Mouse (Mus musculus) B cell, adult 2 months (primary cell): ENCODE data around the gene Timp4.
"Not testable (repeated sequence)": the region's sequence is repeated elsewhere in the genome, so short reads cannot be mapped to it uniquely, and the experiment has no call there.

ENCODE experiments used
- DNase-seq, 2 experiments: peaks; one replicate each; pipeline ENCODE4 v3.0.0; 2022

Gene Timp4

GRCm38 (mm10) chr6:115245500-115246058, 6.4 kb downstream of the Timp4 start:
- DNase-seq: no peak

- DNase-seq: no peak
Measured at GRCm38 (mm10) chr6:115244222-115244621, 7.8 kb downstream of the Timp4 start.

- DNase-seq: no peak
Measured at GRCm38 (mm10) chr6:115241939-115242338, 10.1 kb downstream of the Timp4 start.

GRCm38 (mm10) chr6:115241131-115241699, 10.8 kb downstream of the Timp4 start:
- no peak for DNase-seq

GRCm38 (mm10) chr6:115240431-115240830, 11.6 kb downstream of the Timp4 start:
- DNase-seq: not testable (repeated sequence)

- no peak for DNase-seq
Measured at GRCm38 (mm10) chr6:115239335-115239734, 12.7 kb downstream of the Timp4 start.

GRCm38 (mm10) chr6:115238031-115239027, 13.7 kb downstream of the Timp4 start:
- DNase-seq: no peak

GRCm38 (mm10) chr6:115232562-115232961, 19.4 kb downstream of the Timp4 start:
- DNase-seq: no peak

- DNase-seq: no peak
Measured at GRCm38 (mm10) chr6:115231836-115232235, 20.2 kb downstream of the Timp4 start.

GRCm38 (mm10) chr6:115230557-115230956, 21.4 kb downstream of the Timp4 start:
- no peak for DNase-seq

- peak; percentile 53 to 55 for DNase-seq
Measured at GRCm38 (mm10) chr6:115227529-115227928, 24.5 kb downstream of the Timp4 start.

GRCm38 (mm10) chr6:115227043-115227442, 25.0 kb downstream of the Timp4 start, which contains the start of gene Gm17482:
Gene Gm17482, plus strand, starts transcription at chr6:115227343.
- no peak for DNase-seq

GRCm38 (mm10) chr6:115225519-115225918, 26.5 kb downstream of the Timp4 start:
- no peak for DNase-seq

GRCm38 (mm10) chr6:115221215-115221641, 30.8 kb downstream of the Timp4 start:
- DNase-seq: no peak

GRCm38 (mm10) chr6:115213129-115213528, 38.9 kb downstream of the Timp4 start:
- DNase-seq: no peak

GRCm38 (mm10) chr6:115212132-115212903, 39.7 kb downstream of the Timp4 start:
- no peak for DNase-seq

GRCm38 (mm10) chr6:115210820-115211219, 41.2 kb downstream of the Timp4 start:
- DNase-seq: no peak

- DNase-seq: no peak
Measured at GRCm38 (mm10) chr6:115210187-115210586, 41.8 kb downstream of the Timp4 start.

GRCm38 (mm10) chr6:115203029-115203428, 49.0 kb downstream of the Timp4 start:
- DNase-seq: no peak

GRCm38 (mm10) chr6:115200753-115201152, 51.3 kb downstream of the Timp4 start:
- DNase-seq: no peak
